Mouse (Mus musculus) neural tube, embryonic 14.5 days (tissue): ENCODE measurements around the gene Nufip2. TPM values are rescaled to one million over a fixed set of nuclear protein-coding genes. Genes with fewer than 3 reads are reported as not detected.

Experiments
- ATAC-seq: fragments of 200-750 bp; cut with Nextera tagmentation; 2 replicates; pipeline ENCODE4 v1.8.0; 2017; ENCODE audit warnings: low read depth, mild to moderate bottlenecking, moderate TSS enrichment, moderate library complexity
- H3K27ac ChIP-seq: fragments of 300-500 bp; sonication (generic); 2 replicates; pipeline ENCODE4 v1.5.1; 2014; ENCODE audit warnings: low read depth, mild to moderate bottlenecking, control low read depth, low read length, moderate library complexity, mixed read lengths
- H3K27me3 ChIP-seq: fragments of 300-500 bp; sonication (generic); 2 replicates; pipeline ENCODE4 v1.6.1; 2014; ENCODE audit warnings: low read length; ENCODE audit not compliant: control insufficient read depth, insufficient read depth
- H3K36me3 ChIP-seq: fragments of 300-500 bp; sonication (generic); 2 replicates; pipeline ENCODE4 v1.6.1; 2014; ENCODE audit warnings: low read length, mixed read lengths; ENCODE audit not compliant: control insufficient read depth, insufficient read depth
- H3K4me1 ChIP-seq: fragments of 300-500 bp; sonication (generic); 2 replicates; pipeline ENCODE4 v1.6.1; 2014; ENCODE audit warnings: low read length; ENCODE audit not compliant: control insufficient read depth, insufficient read depth
- H3K4me2 ChIP-seq: fragments of 300-500 bp; sonication (generic); 2 replicates; pipeline ENCODE4 v1.6.1; 2014; ENCODE audit warnings: mild to moderate bottlenecking, low read depth, low read length, control low read depth
- H3K4me3 ChIP-seq: fragments of 300-500 bp; sonication (generic); 2 replicates; pipeline ENCODE4 v1.5.1; 2014; ENCODE audit warnings: low read depth, low read length, control low read depth, mixed read lengths
- H3K9ac ChIP-seq: fragments of 300-500 bp; sonication (generic); replicated peaks from 2 replicates; pipeline ENCODE4 v1.6.1; 2014; ENCODE audit warnings: low read depth, mild to moderate bottlenecking, control low read depth, low read length, mixed read lengths
- H3K9me3 ChIP-seq: fragments of 300-500 bp; sonication (generic); 2 replicates; pipeline ENCODE4 v1.6.1; 2016; ENCODE audit warnings: low read length; ENCODE audit not compliant: control insufficient read depth
- WGBS: fragments of 180-500 bp; shearing (Covaris S2); extraction: QIAGEN DNeasy Blood & Tissue Kit; methylation state at CpG from one replicate; pipeline ENCODE4 v1.1.7; 2014; 5-methylcytosine and 5-hydroxymethylcytosine counted together
- polyA plus RNA-seq: library from polyadenylated mRNA; unstranded; fragments of >200 nt; fragmentation: Nextera tagmentation; extraction: Ambion mirVana; gene quantifications from 2 replicates; pipeline ENCODE4 v1.2.1, GENCODE M21; 2014

The Nufip2 gene
- polyA plus RNA-seq, 1 experiment from 2014 or later, result 7.3 TPM

- Histone ChIP-seq H3K27ac (no peak overlapping the region), H3K36me3 (peaks cover 30% of the 10 kb centered on the region), H3K9me3 (no peaks in the 10 kb centered on the region), H3K4me1 (peaks cover 14% of the 10 kb centered on the region), H3K4me2 (no peak overlapping the region), H3K27me3 (no peaks in the 10 kb centered on the region), H3K4me3 (no peak overlapping the region), H3K9ac (no peak overlapping the region)
- 95% methylated on average over 3 of the region's 3 CpGs for WGBS
- ATAC-seq, result no peak
These were observed 7.1 kb downstream of the Nufip2 start for GRCm38 (mm10) chr11:77693026-77693425.

GRCm38 (mm10) chr11:77697232-77697631, 11.3 kb downstream of the Nufip2 start:
- no peak overlapping the region for H3K4me3 ChIP-seq
- no peak overlapping the region for H3K27ac ChIP-seq
- no peaks in the 10 kb centered on the region for H3K27me3 ChIP-seq
- no peak for ATAC-seq
- no peaks in the 10 kb centered on the region for H3K9me3 ChIP-seq
- no peak overlapping the region for H3K9ac ChIP-seq
- 72% methylated on average over 2 of the region's 2 CpGs for WGBS
- H3K4me2 ChIP-seq, result no peak overlapping the region
- H3K36me3 ChIP-seq, result peaks cover 26% of the 10 kb centered on the region
- 0 out of 2 replicates have a peak, but pooled peaks cover 5% of the 10 kb centered on the region for H3K4me1 ChIP-seq

GRCm38 (mm10) chr11:77705920-77706319, 20.0 kb downstream of the Nufip2 start:
- Histone ChIP-seq H3K27me3 (no peaks in the 10 kb centered on the region), H3K9ac (no peak overlapping the region), H3K4me2 (no peak overlapping the region), H3K9me3 (no peaks in the 10 kb centered on the region), H3K27ac (no peak overlapping the region), H3K36me3 (peaks cover 8% of the 10 kb centered on the region; the same call in 1 of the 2 replicates), H3K4me1 (no peaks in the 10 kb centered on the region), H3K4me3 (no peak overlapping the region)
- ATAC-seq, result no peak
- 96% methylated on average over 3 of the region's 3 CpGs for WGBS

DNA sequence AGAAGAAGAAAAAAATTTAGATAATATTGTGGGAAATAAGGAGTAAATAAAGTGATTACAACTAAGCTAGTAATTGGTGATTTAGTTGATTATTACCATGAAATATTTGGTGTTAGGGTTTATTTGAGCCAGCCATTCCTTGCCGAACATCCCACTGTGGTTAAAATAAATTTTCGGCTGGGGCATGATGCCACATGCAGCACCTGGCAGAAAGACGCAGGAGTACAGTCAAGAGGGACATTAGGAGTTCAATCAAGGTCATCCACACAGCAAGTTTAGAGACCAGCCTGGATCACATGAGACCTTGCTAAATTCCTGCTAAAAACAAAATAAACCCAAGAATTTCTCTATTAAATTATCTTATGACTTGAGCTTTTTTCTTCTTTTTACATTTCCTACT, 23.1 kb downstream of the Nufip2 start:
- Histone ChIP-seq H3K27ac (no peak overlapping the region), H3K4me1 (no peaks in the 10 kb centered on the region), H3K36me3 (peaks cover 5% of the 10 kb centered on the region; the same call in 1 of the 2 replicates), H3K27me3 (no peaks in the 10 kb centered on the region), H3K9me3 (no peaks in the 10 kb centered on the region), H3K4me3 (no peak overlapping the region), H3K9ac (no peak overlapping the region), H3K4me2 (no peak overlapping the region)
- 80% methylated on average over 3 of the region's 3 CpGs for WGBS
- ATAC-seq, result no peak

DNA sequence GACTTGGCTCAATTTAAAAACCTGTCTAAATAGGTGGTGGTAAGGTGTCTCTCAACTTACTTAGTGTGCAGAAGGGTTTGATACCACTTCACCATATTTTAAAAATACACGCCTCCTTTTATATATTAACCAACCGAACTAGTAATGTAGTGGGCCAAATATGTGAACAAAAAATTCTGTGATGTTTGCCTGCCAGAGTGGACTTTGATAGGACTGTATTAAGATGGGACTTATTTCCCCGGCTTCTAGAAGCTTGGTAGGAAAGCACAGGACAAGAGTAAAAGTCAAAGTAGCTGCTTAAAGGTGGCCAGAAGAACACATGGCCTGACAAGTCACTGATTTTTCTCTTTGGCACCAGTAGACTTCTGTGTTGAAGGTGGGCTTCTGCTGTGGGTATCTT, 27.8 kb downstream of the Nufip2 start:
- 98% methylated on average over 3 of the region's 3 CpGs for WGBS
- Histone ChIP-seq H3K4me3 (no peak overlapping the region), H3K4me1 (no peaks in the 10 kb centered on the region), H3K36me3 (0 out of 2 replicates have a peak, but pooled peaks cover 5% of the 10 kb centered on the region), H3K27ac (no peak overlapping the region), H3K4me2 (no peak overlapping the region), H3K27me3 (no peaks in the 10 kb centered on the region), H3K9me3 (no peaks in the 10 kb centered on the region), H3K9ac (no peak overlapping the region)
- ATAC-seq, result no peak

GRCm38 (mm10) chr11:77719055-77719454, 33.1 kb downstream of the Nufip2 start:
- Histone ChIP-seq H3K4me1 (no peaks in the 10 kb centered on the region), H3K27me3 (no peaks in the 10 kb centered on the region), H3K9me3 (no peaks in the 10 kb centered on the region), H3K27ac (no peak overlapping the region), H3K4me2 (no peak overlapping the region), H3K9ac (no peak overlapping the region), H3K4me3 (no peak overlapping the region), H3K36me3 (no peaks in the 10 kb centered on the region)
- whole genome bisulfite sequencing, result 97% methylated on average over 2 of the region's 2 CpGs
- ATAC-seq, result no peak

DNA sequence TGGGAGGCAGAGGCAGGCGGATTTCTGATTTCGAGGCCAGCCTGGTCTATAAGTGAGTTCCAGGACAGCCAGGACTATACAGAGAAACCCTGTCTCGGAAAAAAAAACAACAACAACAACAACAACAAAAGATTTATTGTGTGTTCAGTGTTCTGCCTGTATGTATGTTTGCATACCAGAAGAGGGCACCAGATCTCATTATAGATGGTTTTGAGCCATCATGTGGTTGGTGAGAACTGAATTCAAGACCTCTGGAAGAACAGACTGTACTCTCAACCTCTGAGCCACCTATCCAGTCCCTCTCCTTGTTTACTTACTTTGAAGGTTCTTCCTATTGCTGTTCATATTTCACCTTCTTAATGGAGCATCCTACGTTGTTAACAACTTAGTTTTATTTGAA, 35.4 kb downstream of the Nufip2 start:
- H3K9me3 ChIP-seq, result no peaks in the 10 kb centered on the region
- ATAC-seq, result no peak
- 92% methylated on average over 4 of the region's 4 CpGs for WGBS

GRCm38 (mm10) chr11:77724766-77725165, 38.8 kb downstream of the Nufip2 start:
- ATAC-seq, result no peak
- no peak overlapping the region for H3K4me3 ChIP-seq
- H3K9me3 ChIP-seq, result no peaks in the 10 kb centered on the region
- H3K9ac ChIP-seq, result no peak overlapping the region
- H3K27me3 ChIP-seq, result no peaks in the 10 kb centered on the region
- H3K27ac ChIP-seq, result no peak overlapping the region
- H3K4me1 ChIP-seq, result no peaks in the 10 kb centered on the region
- WGBS, result 69% methylated on average over 7 of the region's 7 CpGs
- no peaks in the 10 kb centered on the region for H3K36me3 ChIP-seq
- H3K4me2 ChIP-seq, result no peak overlapping the region

More for the DNA sequence above, 35.4 kb downstream of the Nufip2 start:
- H3K27me3 ChIP-seq, result no peaks in the 10 kb centered on the region
- H3K4me3 ChIP-seq, result no peak overlapping the region
- no peak overlapping the region for H3K9ac ChIP-seq
- H3K4me2 ChIP-seq, result no peak overlapping the region
- no peaks in the 10 kb centered on the region for H3K36me3 ChIP-seq
- no peak overlapping the region for H3K27ac ChIP-seq
- H3K4me1 ChIP-seq, result no peaks in the 10 kb centered on the region

- Histone ChIP-seq H3K4me1 (no peaks in the 10 kb centered on the region), H3K36me3 (no peaks in the 10 kb centered on the region), H3K4me3 (no peak within 1 kb of the TSS), H3K9me3 (no peaks in the 10 kb centered on the region), H3K27me3 (no peaks in the 10 kb centered on the region), H3K27ac (no peak within 1 kb of the TSS), H3K9ac (no peak within 1 kb of the TSS), H3K4me2 (no peak within 1 kb of the TSS)
- 38% methylated on average over 7 of the region's 7 CpGs for WGBS
- no peak for ATAC-seq
These were observed 39.2 kb downstream of the Nufip2 start, which contains the start of gene Cryba1 for GRCm38 (mm10) chr11:77725183-77725582. Gene Cryba1, minus strand, starts transcription at chr11:77725283.
